Mouse (Mus musculus): ENCODE measurements at regions not wholly inside any gene's neighbourhood (a gene's known extent, or its start where the extent isn't known, plus 50 kb on each side); places are given as distances from the start of the nearest gene placed in this dataset.
A peak's percentile ranks its signal among the peaks of the same experiment; 100 is the strongest.

DNA sequence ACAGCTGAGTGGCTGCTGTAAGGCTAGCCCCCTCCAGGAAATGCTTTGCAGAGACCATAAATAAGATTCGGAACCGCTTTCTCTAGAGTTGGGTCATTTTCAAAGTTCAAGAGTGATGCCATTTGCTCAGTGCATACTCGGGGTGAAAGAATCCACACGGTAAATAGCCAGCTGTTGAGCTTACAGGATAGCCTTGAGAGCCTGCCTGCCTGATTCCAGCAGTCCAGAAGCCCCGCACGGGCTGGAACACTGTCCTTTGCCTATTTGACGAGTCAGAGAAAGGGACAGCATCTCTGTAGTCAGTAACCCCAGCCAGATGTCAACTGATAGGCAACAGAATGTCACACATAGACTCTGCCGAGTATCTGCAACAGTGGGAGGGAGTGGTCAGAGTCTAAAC, 140.7 kb downstream of the Zfp365 start:
- no peak for TF ChIP-seq EP300 (IDR thresholded peaks at IDR 0.05; ENCODE audit: low read depth)
- TF ChIP-seq CTCF (IDR thresholded peaks at IDR 0.05; ENCODE audit: low read depth): no peak
- Histone ChIP-seq H3K9ac (replicated peaks) (no peak overlapping the region), H3K27me3 (ENCODE audit: insufficient read depth, low read length) (no peaks in the 10 kb centered on the region), H3K9me3 (ENCODE audit: low read length) (no peaks in the 10 kb centered on the region), H3K4me2 (ENCODE audit: low read depth, low read length) (no peak overlapping the region), H3K36me3 (replicated peaks; ENCODE audit: insufficient read depth, low read length) (no peaks in the 10 kb centered on the region), H3K4me1 (ENCODE audit: insufficient read depth) (no peaks in the 10 kb centered on the region), H3K27ac (ENCODE audit: low read depth) (no peak overlapping the region), H3K4me3 (ENCODE audit: low read depth, low read length) (no peak overlapping the region)
- no peak for DNase-seq
- 65% methylated on average over 8 of the region's 8 CpGs for WGBS (ENCODE audit: insufficient replicate concordance)
- no peak for ATAC-seq

DNA sequence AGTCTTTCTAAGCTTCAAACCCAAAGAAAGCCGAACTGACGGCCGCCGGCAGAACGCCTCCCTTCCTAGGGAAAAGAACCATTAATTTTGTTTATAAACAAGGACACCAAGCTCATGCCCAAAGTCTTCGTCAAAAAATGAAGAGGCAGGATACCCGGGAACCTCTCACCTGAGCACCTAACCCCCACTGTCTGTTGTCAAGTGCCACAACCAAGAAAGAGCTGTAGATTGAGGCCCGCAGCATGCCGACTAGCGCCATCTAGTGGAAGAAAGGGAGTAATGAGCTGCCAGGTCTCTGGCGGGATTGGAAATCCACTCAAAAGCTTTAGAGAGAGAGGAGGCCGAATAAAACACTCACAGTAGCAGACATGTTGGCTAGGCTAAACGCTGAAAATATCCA, 146.4 kb downstream of the Zfp365 start:
- H3K4me3 ChIP-seq (ENCODE audit: low read depth, low read length): no peak overlapping the region
- no peaks in the 10 kb centered on the region for H3K27me3 ChIP-seq (ENCODE audit: insufficient read depth, low read length)
- H3K9me3 ChIP-seq (ENCODE audit: low read length): no peaks in the 10 kb centered on the region
- H3K27ac ChIP-seq (ENCODE audit: low read depth): no peak overlapping the region
- no peaks in the 10 kb centered on the region for H3K4me1 ChIP-seq (ENCODE audit: insufficient read depth)
- no peak overlapping the region for H3K9ac ChIP-seq (replicated peaks)
- no peaks in the 10 kb centered on the region for H3K36me3 ChIP-seq (replicated peaks; ENCODE audit: insufficient read depth, low read length)
- 35% methylated on average over 13 of the region's 13 CpGs for WGBS (ENCODE audit: insufficient replicate concordance)
- H3K4me2 ChIP-seq (ENCODE audit: low read depth, low read length): no peak overlapping the region
- TF ChIP-seq CTCF (IDR thresholded peaks at IDR 0.05; ENCODE audit: low read depth): peak; percentile 91
- TF ChIP-seq EP300 (IDR thresholded peaks at IDR 0.05; ENCODE audit: low read depth): no peak
- DNase-seq (peak; percentile 44), ATAC-seq (no peak)

GRCm38 (mm10) chr10:67760424-67760823, 152.0 kb downstream of the Zfp365 start:
- DNase-seq: peak; percentile 35
- H3K4me1 ChIP-seq (ENCODE audit: insufficient read depth): no peaks in the 10 kb centered on the region
- WGBS (ENCODE audit: insufficient replicate concordance): 35% methylated on average over 3 of the region's 3 CpGs
- H3K4me3 ChIP-seq (ENCODE audit: low read depth, low read length): no peak overlapping the region
- H3K27me3 ChIP-seq (ENCODE audit: insufficient read depth, low read length): no peaks in the 10 kb centered on the region
- ATAC-seq: no peak
- H3K9me3 ChIP-seq (ENCODE audit: low read length): no peaks in the 10 kb centered on the region
- TF ChIP-seq CTCF (IDR thresholded peaks at IDR 0.05; ENCODE audit: low read depth) (no peak), EP300 (IDR thresholded peaks at IDR 0.05; ENCODE audit: low read depth) (no peak)
- H3K27ac ChIP-seq (ENCODE audit: low read depth): no peak overlapping the region
- no peak overlapping the region for H3K9ac ChIP-seq (replicated peaks)
- no peaks in the 10 kb centered on the region for H3K36me3 ChIP-seq (replicated peaks; ENCODE audit: insufficient read depth, low read length)
- no peak overlapping the region for H3K4me2 ChIP-seq (ENCODE audit: low read depth, low read length)

DNA sequence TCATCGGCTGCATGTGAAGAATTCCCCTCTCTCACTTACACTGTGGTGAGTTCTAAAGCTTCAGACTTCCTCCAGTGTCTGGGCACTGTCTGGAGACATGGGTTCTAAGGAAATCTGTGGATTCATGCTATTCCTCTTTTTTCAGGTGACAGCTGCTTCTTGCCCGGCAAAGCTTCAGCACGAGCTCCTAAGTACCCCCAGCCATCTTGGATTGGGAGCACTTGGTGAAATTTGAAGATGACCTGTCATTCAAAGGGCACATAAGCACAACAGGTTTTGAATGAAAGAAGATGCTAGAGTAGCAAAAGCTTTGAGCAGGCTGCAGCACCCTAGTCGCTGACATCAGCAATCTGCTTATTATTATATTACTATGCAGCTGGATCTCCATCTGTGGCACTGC, 164.3 kb downstream of the Zfp365 start:
- no peak for DNase-seq
- Histone ChIP-seq H3K9ac (replicated peaks) (no peak overlapping the region), H3K36me3 (replicated peaks; ENCODE audit: insufficient read depth, low read length) (no peaks in the 10 kb centered on the region), H3K4me2 (ENCODE audit: low read depth, low read length) (no peak overlapping the region), H3K27ac (ENCODE audit: low read depth) (no peak overlapping the region), H3K4me1 (ENCODE audit: insufficient read depth) (no peaks in the 10 kb centered on the region), H3K27me3 (ENCODE audit: insufficient read depth, low read length) (no peaks in the 10 kb centered on the region), H3K9me3 (ENCODE audit: low read length) (no peaks in the 10 kb centered on the region), H3K4me3 (ENCODE audit: low read depth, low read length) (no peak overlapping the region)
- 79% methylated on average over 4 of the region's 4 CpGs for WGBS (ENCODE audit: insufficient replicate concordance)
- no peak for TF ChIP-seq EP300 (IDR thresholded peaks at IDR 0.05; ENCODE audit: low read depth)
- TF ChIP-seq CTCF (IDR thresholded peaks at IDR 0.05; ENCODE audit: low read depth): no peak
- no peak for ATAC-seq

- H3K4me1 ChIP-seq (ENCODE audit: insufficient read depth): peaks cover 2% of the 10 kb centered on the region; the same call in 1 of the 2 replicates
- no peak overlapping the region for H3K4me2 ChIP-seq (ENCODE audit: low read depth, low read length)
- H3K36me3 ChIP-seq (replicated peaks; ENCODE audit: insufficient read depth, low read length): no peaks in the 10 kb centered on the region
- ATAC-seq: no peak
- no peaks in the 10 kb centered on the region for H3K27me3 ChIP-seq (ENCODE audit: insufficient read depth, low read length)
- no peaks in the 10 kb centered on the region for H3K9me3 ChIP-seq (ENCODE audit: low read length)
- WGBS (ENCODE audit: insufficient replicate concordance): 68% methylated on average over 3 of the region's 3 CpGs
- TF ChIP-seq CTCF (IDR thresholded peaks at IDR 0.05; ENCODE audit: low read depth) (no peak), EP300 (IDR thresholded peaks at IDR 0.05; ENCODE audit: low read depth) (no peak)
- no peak overlapping the region for H3K4me3 ChIP-seq (ENCODE audit: low read depth, low read length)
- no peak overlapping the region for H3K9ac ChIP-seq (replicated peaks)
- no peak overlapping the region for H3K27ac ChIP-seq (ENCODE audit: low read depth)
- DNase-seq: no peak
Observed at GRCm38 (mm10) chr10:67747461-67747860, 165.0 kb downstream of the Zfp365 start.

- H3K27ac ChIP-seq (ENCODE audit: low read depth): no peak overlapping the region
- no peak overlapping the region for H3K4me2 ChIP-seq (ENCODE audit: low read depth, low read length)
- TF ChIP-seq EP300 (IDR thresholded peaks at IDR 0.05; ENCODE audit: low read depth): no peak
- TF ChIP-seq CTCF (IDR thresholded peaks at IDR 0.05; ENCODE audit: low read depth): no peak
- H3K27me3 ChIP-seq (ENCODE audit: insufficient read depth, low read length): no peaks in the 10 kb centered on the region
- H3K9ac ChIP-seq (replicated peaks): no peak overlapping the region
- peaks cover 2% of the 10 kb centered on the region; the same call in 1 of the 2 replicates for H3K4me1 ChIP-seq (ENCODE audit: insufficient read depth)
- no peaks in the 10 kb centered on the region for H3K36me3 ChIP-seq (replicated peaks; ENCODE audit: insufficient read depth, low read length)
- 74% methylated on average over 3 of the region's 3 CpGs for WGBS (ENCODE audit: insufficient replicate concordance)
- H3K4me3 ChIP-seq (ENCODE audit: low read depth, low read length): no peak overlapping the region
- ATAC-seq: no peak
- DNase-seq: no peak
- H3K9me3 ChIP-seq (ENCODE audit: low read length): no peaks in the 10 kb centered on the region
Observed at GRCm38 (mm10) chr10:67746140-67746539, 166.3 kb downstream of the Zfp365 start.

- TF ChIP-seq CTCF (IDR thresholded peaks at IDR 0.05; ENCODE audit: low read depth): no peak
- TF ChIP-seq EP300 (IDR thresholded peaks at IDR 0.05; ENCODE audit: low read depth): no peak
- no peak overlapping the region for H3K9ac ChIP-seq (replicated peaks)
- WGBS (ENCODE audit: insufficient replicate concordance): 86% methylated on average over 9 of the region's 9 CpGs
- ATAC-seq: no peak
- H3K36me3 ChIP-seq (replicated peaks; ENCODE audit: insufficient read depth, low read length): no peaks in the 10 kb centered on the region
- H3K4me2 ChIP-seq (ENCODE audit: low read depth, low read length): no peak overlapping the region
- no peaks in the 10 kb centered on the region for H3K27me3 ChIP-seq (ENCODE audit: insufficient read depth, low read length)
- DNase-seq: no peak
- H3K4me3 ChIP-seq (ENCODE audit: low read depth, low read length): no peak overlapping the region
- no peak overlapping the region for H3K27ac ChIP-seq (ENCODE audit: low read depth)
- peaks cover 2% of the 10 kb centered on the region; the same call in 1 of the 2 replicates for H3K4me1 ChIP-seq (ENCODE audit: insufficient read depth)
- no peaks in the 10 kb centered on the region for H3K9me3 ChIP-seq (ENCODE audit: low read length)
Observed at GRCm38 (mm10) chr10:67743561-67743960, 168.9 kb downstream of the Zfp365 start.
